Mouse (Mus musculus): ENCODE data around the gene Hspa4. TPM values are rescaled to one million over a fixed set of nuclear protein-coding genes. Genes with fewer than 3 reads are reported as not detected.
"Not testable (repeated sequence)": the region's sequence is repeated elsewhere in the genome, so short reads cannot be mapped to it uniquely, and the experiment has no call there.

Hspa4 gene
- polyA plus RNA-seq, 1 experiment from 2014 or later = 58.6 TPM

DNA sequence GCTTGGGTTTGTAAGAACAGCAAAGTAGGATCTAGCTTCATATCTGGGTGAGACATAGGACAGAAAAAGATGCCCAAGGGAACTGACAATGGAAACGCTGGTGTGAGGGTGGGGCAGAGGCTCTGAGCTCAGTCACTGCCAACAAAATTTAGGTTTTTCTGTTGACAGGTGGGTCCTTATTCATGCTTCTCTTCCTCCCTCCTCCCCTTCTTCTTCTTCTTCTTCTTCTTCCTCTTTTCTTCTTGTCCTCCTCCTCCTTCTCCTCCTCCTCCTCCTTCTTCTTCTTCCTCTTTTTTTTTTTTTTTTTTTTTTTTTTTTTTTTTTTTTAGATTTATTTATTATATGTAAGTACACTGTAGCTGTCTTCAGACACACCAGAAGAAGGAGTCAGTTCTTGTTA lies 12.6 kb upstream of the Hspa4 start:
- not testable (repeated sequence) for H3K36me3 ChIP-seq (ENCODE audit: control insufficient read depth, insufficient read depth, low read length); H3K4me2 ChIP-seq (ENCODE audit: low read length); ATAC-seq; DNase-seq (ENCODE audit: low spot score); H3K4me3 ChIP-seq (ENCODE audit: low read depth, low read length); H3K27me3 ChIP-seq (replicated peaks; ENCODE audit: control insufficient read depth, insufficient read depth, low read length); H3K4me1 ChIP-seq (ENCODE audit: control insufficient read depth, insufficient read depth, low read length); H3K9ac ChIP-seq (ENCODE audit: low read length); H3K9me3 ChIP-seq (replicated peaks; ENCODE audit: control insufficient read depth, low read length); H3K27ac ChIP-seq (ENCODE audit: low read depth, low read length)
- WGBS = 86% methylated on average over 1 of the region's 1 CpGs

- H3K9me3 ChIP-seq (replicated peaks; ENCODE audit: control insufficient read depth, low read length) = no peaks in the 10 kb centered on the region
- no peak overlapping the region for H3K4me2 ChIP-seq (ENCODE audit: low read length)
- H3K36me3 ChIP-seq (ENCODE audit: control insufficient read depth, insufficient read depth, low read length) = no peaks in the 10 kb centered on the region
- no peak overlapping the region for H3K4me3 ChIP-seq (ENCODE audit: low read depth, low read length)
- no peak overlapping the region for H3K27ac ChIP-seq (ENCODE audit: low read depth, low read length)
- DNase-seq (ENCODE audit: low spot score) = no peak
- no peak overlapping the region for H3K9ac ChIP-seq (ENCODE audit: low read length)
- no peak for ATAC-seq
- WGBS = 24% methylated on average over 1 of the region's 1 CpGs
- no peaks in the 10 kb centered on the region for H3K27me3 ChIP-seq (replicated peaks; ENCODE audit: control insufficient read depth, insufficient read depth, low read length)
- no peaks in the 10 kb centered on the region for H3K4me1 ChIP-seq (ENCODE audit: control insufficient read depth, insufficient read depth, low read length)
These were observed 11.1 kb upstream of the Hspa4 start for GRCm38 (mm10) chr11:53311385-53311784.

DNA sequence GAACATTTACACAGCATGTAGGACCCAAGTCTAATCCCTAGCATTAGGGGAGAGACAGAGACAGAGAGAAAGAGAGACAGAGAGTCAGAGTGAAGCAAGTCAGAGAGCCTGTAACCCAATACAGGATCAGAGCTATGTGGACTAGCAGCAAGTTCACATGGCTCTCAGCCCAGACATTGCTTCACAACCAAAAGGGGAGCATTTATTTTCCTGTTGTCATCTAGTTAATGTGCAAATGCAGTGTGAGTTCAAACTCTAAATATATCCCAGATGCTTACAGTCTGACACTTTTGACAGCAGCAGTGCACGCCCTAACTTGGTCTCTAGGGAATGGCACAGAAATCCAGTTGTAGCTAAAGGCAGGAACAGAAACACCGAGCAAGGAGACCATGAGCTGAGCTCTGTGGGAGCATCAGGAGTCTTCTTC lies 8.6 kb upstream of the Hspa4 start:
- no peak overlapping the region for H3K4me2 ChIP-seq (ENCODE audit: low read length)
- WGBS = 77% methylated on average over 2 of the region's 2 CpGs
- H3K36me3 ChIP-seq (ENCODE audit: control insufficient read depth, insufficient read depth, low read length) = no peaks in the 10 kb centered on the region
- H3K27ac ChIP-seq (ENCODE audit: low read depth, low read length) = no peak overlapping the region
- DNase-seq (ENCODE audit: low spot score) (no peak), ATAC-seq (no peak)
- H3K27me3 ChIP-seq (replicated peaks; ENCODE audit: control insufficient read depth, insufficient read depth, low read length) = no peaks in the 10 kb centered on the region
- no peaks in the 10 kb centered on the region for H3K9me3 ChIP-seq (replicated peaks; ENCODE audit: control insufficient read depth, low read length)
- no peak overlapping the region for H3K9ac ChIP-seq (ENCODE audit: low read length)
- H3K4me1 ChIP-seq (ENCODE audit: control insufficient read depth, insufficient read depth, low read length) = no peaks in the 10 kb centered on the region
- no peak overlapping the region for H3K4me3 ChIP-seq (ENCODE audit: low read depth, low read length)

GRCm38 (mm10) chr11:53308251-53308864 lies 8.1 kb upstream of the Hspa4 start:
- no peak overlapping the region for H3K4me2 ChIP-seq (ENCODE audit: low read length)
- no peak overlapping the region for H3K9ac ChIP-seq (ENCODE audit: low read length)
- no peaks in the 10 kb centered on the region for H3K36me3 ChIP-seq (ENCODE audit: control insufficient read depth, insufficient read depth, low read length)
- no peaks in the 10 kb centered on the region for H3K9me3 ChIP-seq (replicated peaks; ENCODE audit: control insufficient read depth, low read length)
- H3K4me3 ChIP-seq (ENCODE audit: low read depth, low read length) = no peak overlapping the region
- no peak for ATAC-seq
- no peaks in the 10 kb centered on the region for H3K4me1 ChIP-seq (ENCODE audit: control insufficient read depth, insufficient read depth, low read length)
- no peak for DNase-seq (ENCODE audit: low spot score)
- H3K27ac ChIP-seq (ENCODE audit: low read depth, low read length) = no peak overlapping the region
- no peaks in the 10 kb centered on the region for H3K27me3 ChIP-seq (replicated peaks; ENCODE audit: control insufficient read depth, insufficient read depth, low read length)

- H3K27ac ChIP-seq (ENCODE audit: low read depth, low read length) = no peak overlapping the region
- H3K9ac ChIP-seq (ENCODE audit: low read length) = no peak overlapping the region
- H3K27me3 ChIP-seq (replicated peaks; ENCODE audit: control insufficient read depth, insufficient read depth, low read length) = no peaks in the 10 kb centered on the region
- H3K36me3 ChIP-seq (ENCODE audit: control insufficient read depth, insufficient read depth, low read length) = no peaks in the 10 kb centered on the region
- no peak overlapping the region for H3K4me2 ChIP-seq (ENCODE audit: low read length)
- ATAC-seq = no peak
- H3K4me1 ChIP-seq (ENCODE audit: control insufficient read depth, insufficient read depth, low read length) = no peaks in the 10 kb centered on the region
- DNase-seq (ENCODE audit: low spot score) = no peak
- WGBS = 71% methylated on average over 10 of the region's 10 CpGs
- no peaks in the 10 kb centered on the region for H3K9me3 ChIP-seq (replicated peaks; ENCODE audit: control insufficient read depth, low read length)
- H3K4me3 ChIP-seq (ENCODE audit: low read depth, low read length) = no peak overlapping the region
These were observed 7.4 kb upstream of the Hspa4 start for GRCm38 (mm10) chr11:53307558-53308065.

GRCm38 (mm10) chr11:53306965-53307364 lies 6.7 kb upstream of the Hspa4 start:
- no peaks in the 10 kb centered on the region for H3K4me1 ChIP-seq (ENCODE audit: control insufficient read depth, insufficient read depth, low read length)
- H3K4me2 ChIP-seq (ENCODE audit: low read length) = no peak overlapping the region
- WGBS = 88% methylated on average over 2 of the region's 2 CpGs
- DNase-seq (ENCODE audit: low spot score) (no peak), ATAC-seq (no peak)
- H3K27me3 ChIP-seq (replicated peaks; ENCODE audit: control insufficient read depth, insufficient read depth, low read length) = no peaks in the 10 kb centered on the region
- no peak overlapping the region for H3K4me3 ChIP-seq (ENCODE audit: low read depth, low read length)
- no peaks in the 10 kb centered on the region for H3K9me3 ChIP-seq (replicated peaks; ENCODE audit: control insufficient read depth, low read length)
- H3K36me3 ChIP-seq (ENCODE audit: control insufficient read depth, insufficient read depth, low read length) = no peaks in the 10 kb centered on the region
- no peak overlapping the region for H3K9ac ChIP-seq (ENCODE audit: low read length)
- no peak overlapping the region for H3K27ac ChIP-seq (ENCODE audit: low read depth, low read length)

DNA sequence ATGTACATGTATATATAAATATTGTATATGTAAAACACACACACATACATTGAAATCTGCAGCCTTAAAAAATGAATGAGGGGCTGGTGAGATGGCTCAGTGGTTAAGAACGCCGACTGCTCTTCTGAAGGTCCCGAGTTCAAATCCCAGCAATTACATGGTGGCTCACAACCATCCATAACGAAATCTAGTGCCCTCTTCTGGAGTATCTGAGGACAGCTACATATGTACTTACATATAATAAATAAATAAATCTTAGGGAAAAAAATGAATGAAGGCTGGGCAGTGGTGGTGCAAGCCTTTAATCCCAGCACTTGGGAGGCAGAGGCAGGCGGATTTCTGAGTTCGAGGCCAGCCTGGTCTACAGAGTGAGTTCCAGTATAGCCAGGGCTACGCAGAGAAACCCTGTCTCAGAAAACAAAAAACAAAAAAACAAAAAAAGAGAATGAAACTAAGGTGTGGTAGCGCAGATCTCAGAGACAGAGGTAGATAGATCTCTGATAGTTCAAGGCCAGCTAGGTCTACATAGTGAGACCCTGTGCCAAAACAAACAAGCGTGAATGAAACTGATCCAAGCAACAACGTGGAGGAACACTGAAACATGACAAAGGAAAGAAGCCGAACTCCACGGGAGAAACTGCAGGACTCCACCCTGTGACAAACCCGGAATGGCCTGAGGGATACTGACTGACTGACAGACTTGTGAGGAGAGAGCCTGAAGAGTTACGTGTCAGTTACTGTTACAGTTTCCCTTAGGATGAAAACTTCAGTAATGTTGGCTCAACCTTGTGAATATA lies 4.0 kb upstream of the Hspa4 start:
- H3K27me3 ChIP-seq (replicated peaks; ENCODE audit: control insufficient read depth, insufficient read depth, low read length) = no peaks in the 10 kb centered on the region
- no peak overlapping the region for H3K4me2 ChIP-seq (ENCODE audit: low read length)
- 85% methylated on average over 14 of the region's 14 CpGs for WGBS
- no peak overlapping the region for H3K27ac ChIP-seq (ENCODE audit: low read depth, low read length)
- peaks cover under 1% of the 10 kb centered on the region for H3K4me1 ChIP-seq (ENCODE audit: control insufficient read depth, insufficient read depth, low read length)
- no peaks in the 10 kb centered on the region for H3K9me3 ChIP-seq (replicated peaks; ENCODE audit: control insufficient read depth, low read length)
- DNase-seq (ENCODE audit: low spot score) (no peak), ATAC-seq (no peak)
- H3K9ac ChIP-seq (ENCODE audit: low read length) = no peak overlapping the region
- H3K36me3 ChIP-seq (ENCODE audit: control insufficient read depth, insufficient read depth, low read length) = no peaks in the 10 kb centered on the region
- no peak overlapping the region for H3K4me3 ChIP-seq (ENCODE audit: low read depth, low read length)

DNA sequence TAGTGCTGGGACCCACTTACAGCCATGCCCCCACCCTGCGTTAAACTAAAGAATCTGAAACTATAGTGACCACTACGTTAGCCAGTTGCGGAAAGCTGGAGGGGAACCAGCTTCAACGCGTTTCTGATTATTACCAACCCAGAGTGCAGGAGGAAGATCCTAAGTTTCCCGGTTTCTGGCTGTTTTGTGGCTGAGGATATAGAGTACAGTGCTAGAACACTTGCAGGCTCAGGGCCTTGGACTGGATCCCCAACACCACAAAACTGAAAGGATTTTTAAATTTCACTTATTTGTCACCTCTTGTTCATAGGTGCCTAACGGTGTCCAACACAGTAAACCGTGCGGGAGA lies 884 bp upstream of the Hspa4 start:
- DNase-seq (ENCODE audit: low spot score) (no peak), ATAC-seq (no peak)
- WGBS = 49% methylated on average over 9 of the region's 9 CpGs

More for the DNA sequence above, 884 bp upstream of the Hspa4 start:
- H3K9me3 ChIP-seq (replicated peaks; ENCODE audit: control insufficient read depth, low read length) = no peaks in the 10 kb centered on the region
- peak overlapping the region; percentile 97 for H3K9ac ChIP-seq (ENCODE audit: low read length)
- peak overlapping the region; percentile 93 for H3K27ac ChIP-seq (ENCODE audit: low read depth, low read length)
- peak overlapping the region; percentile 64 for H3K4me2 ChIP-seq (ENCODE audit: low read length)
- peak overlapping the region; percentile 99 for H3K4me3 ChIP-seq (ENCODE audit: low read depth, low read length)
- no peaks in the 10 kb centered on the region for H3K27me3 ChIP-seq (replicated peaks; ENCODE audit: control insufficient read depth, insufficient read depth, low read length)
- H3K36me3 ChIP-seq (ENCODE audit: control insufficient read depth, insufficient read depth, low read length) = peaks cover 8% of the 10 kb centered on the region; the same call in 1 of the 2 replicates
- peaks cover 22% of the 10 kb centered on the region for H3K4me1 ChIP-seq (ENCODE audit: control insufficient read depth, insufficient read depth, low read length)
